Mouse (Mus musculus) bone marrow macrophage, adult 2 months (primary cell): ENCODE data around the gene Myo1d. TPM values are rescaled to one million over a fixed set of nuclear protein-coding genes. Genes with fewer than 3 reads are reported as not detected.

Source experiments
- H3K27ac ChIP-seq: 2 replicates; pipeline ENCODE4 v1.5.1; 2012; ENCODE audit warnings: low read depth, low read length; ENCODE audit not compliant: insufficient read depth
- H3K4me1 ChIP-seq: 2 replicates; pipeline ENCODE4 v1.6.1; 2012; ENCODE audit warnings: low read length; ENCODE audit not compliant: control insufficient read depth, insufficient read depth
- H3K4me3 ChIP-seq: 2 replicates; pipeline ENCODE4 v1.5.1; 2012; ENCODE audit warnings: mild to moderate bottlenecking, low read length, moderate library complexity; ENCODE audit not compliant: insufficient read depth
- CTCF ChIP-seq: IDR thresholded peaks from 2 replicates; pipeline ENCODE4 v1.5.1; 2012; ENCODE audit warnings: low read depth, mild to moderate bottlenecking, low read length, moderate library complexity
- POLR2A ChIP-seq: IDR thresholded peaks from 2 replicates; pipeline ENCODE4 v1.6.1; 2012; ENCODE audit warnings: mild to moderate bottlenecking, low read depth, low read length, borderline replicate concordance
- polyA plus RNA-seq: library from polyadenylated mRNA; stranded (reverse); fragments of >200 nt; gene quantifications from 2 replicates; pipeline ENCODE4 v1.2.4, GENCODE M21; 2012; ENCODE audit not compliant: missing spikeins, insufficient read depth, insufficient read length

Myo1d gene
- polyA plus RNA-seq, 1 experiment, result 0.75 TPM

- TF ChIP-seq POLR2A (no peak), CTCF (no peak)
- no peak overlapping the region for H3K27ac ChIP-seq
- no peak overlapping the region for H3K4me3 ChIP-seq
- peaks cover 11% of the 10 kb centered on the region for H3K4me1 ChIP-seq
Observed at GRCm38 (mm10) chr11:80503281-80503680, 276.5 kb downstream of the Myo1d start.

GRCm38 (mm10) chr11:80499550-80499952, 280.3 kb downstream of the Myo1d start:
- H3K27ac ChIP-seq, result no peak overlapping the region
- TF ChIP-seq POLR2A (no peak), CTCF (no peak)
- H3K4me3 ChIP-seq, result no peak overlapping the region
- peaks cover 20% of the 10 kb centered on the region for H3K4me1 ChIP-seq

GRCm38 (mm10) chr11:80498328-80499070, 281.3 kb downstream of the Myo1d start:
- Histone ChIP-seq H3K4me3 (no peak overlapping the region), H3K27ac (no peak overlapping the region), H3K4me1 (peaks cover 20% of the 10 kb centered on the region)
- TF ChIP-seq CTCF (no peak), POLR2A (no peak)

- no peak overlapping the region for H3K4me3 ChIP-seq
- H3K4me1 ChIP-seq, result peaks cover 20% of the 10 kb centered on the region
- TF ChIP-seq POLR2A (no peak), CTCF (no peak)
- H3K27ac ChIP-seq, result no peak overlapping the region
Observed at GRCm38 (mm10) chr11:80497225-80497919, 282.5 kb downstream of the Myo1d start.

- TF ChIP-seq POLR2A (no peak), CTCF (no peak)
- Histone ChIP-seq H3K27ac (no peak overlapping the region), H3K4me1 (peaks cover 20% of the 10 kb centered on the region)
Observed at GRCm38 (mm10) chr11:80496640-80497039, 283.2 kb downstream of the Myo1d start.

GRCm38 (mm10) chr11:80495972-80496371, 283.9 kb downstream of the Myo1d start:
- no peak for TF ChIP-seq CTCF
- TF ChIP-seq POLR2A, result no peak
- no peak overlapping the region for H3K4me3 ChIP-seq

More at GRCm38 (mm10) chr11:80496640-80497039, 283.2 kb downstream of the Myo1d start:
- no peak overlapping the region for H3K4me3 ChIP-seq

GRCm38 (mm10) chr11:80494852-80495251, 285.0 kb downstream of the Myo1d start:
- no peak overlapping the region for H3K4me3 ChIP-seq
- H3K4me1 ChIP-seq, result peaks cover 25% of the 10 kb centered on the region
- H3K27ac ChIP-seq, result no peak overlapping the region
- TF ChIP-seq CTCF (no peak), POLR2A (no peak)

More at GRCm38 (mm10) chr11:80495972-80496371, 283.9 kb downstream of the Myo1d start:
- Histone ChIP-seq H3K4me1 (peaks cover 20% of the 10 kb centered on the region), H3K27ac (no peak overlapping the region)

- Histone ChIP-seq H3K4me3 (no peak overlapping the region), H3K4me1 (peaks cover 28% of the 10 kb centered on the region), H3K27ac (no peak overlapping the region)
- TF ChIP-seq CTCF, result no peak
- no peak for TF ChIP-seq POLR2A
Observed at GRCm38 (mm10) chr11:80493186-80493585, 286.6 kb downstream of the Myo1d start.

- Histone ChIP-seq H3K4me3 (no peak overlapping the region), H3K27ac (no peak overlapping the region), H3K4me1 (peaks cover 17% of the 10 kb centered on the region)
- TF ChIP-seq POLR2A (no peak), CTCF (no peak)
Observed at GRCm38 (mm10) chr11:80490831-80491230, 289.0 kb downstream of the Myo1d start.

GRCm38 (mm10) chr11:80489882-80490196, 290.0 kb downstream of the Myo1d start:
- H3K4me3 ChIP-seq, result no peak overlapping the region; the same call in 1 of the 2 replicates
- TF ChIP-seq POLR2A, result no peak
- no peak for TF ChIP-seq CTCF
- peaks cover 14% of the 10 kb centered on the region for H3K4me1 ChIP-seq
- H3K27ac ChIP-seq, result peak overlapping the region; percentile 24
